Mouse (Mus musculus) kidney, postnatal 14 days (tissue): Measurements from ENCODE around the gene Actn4.
A peak's percentile ranks its signal among the peaks of the same experiment; 100 is the strongest.
"Not testable (repeated sequence)": the region's sequence is repeated elsewhere in the genome, so short reads cannot be mapped to it uniquely, and the experiment has no call there.

Source experiments
- DNase-seq: peaks from one replicate; pipeline ENCODE4 v3.0.0; 2022; ENCODE audit warnings: mixed read lengths

Actn4 gene

DNA sequence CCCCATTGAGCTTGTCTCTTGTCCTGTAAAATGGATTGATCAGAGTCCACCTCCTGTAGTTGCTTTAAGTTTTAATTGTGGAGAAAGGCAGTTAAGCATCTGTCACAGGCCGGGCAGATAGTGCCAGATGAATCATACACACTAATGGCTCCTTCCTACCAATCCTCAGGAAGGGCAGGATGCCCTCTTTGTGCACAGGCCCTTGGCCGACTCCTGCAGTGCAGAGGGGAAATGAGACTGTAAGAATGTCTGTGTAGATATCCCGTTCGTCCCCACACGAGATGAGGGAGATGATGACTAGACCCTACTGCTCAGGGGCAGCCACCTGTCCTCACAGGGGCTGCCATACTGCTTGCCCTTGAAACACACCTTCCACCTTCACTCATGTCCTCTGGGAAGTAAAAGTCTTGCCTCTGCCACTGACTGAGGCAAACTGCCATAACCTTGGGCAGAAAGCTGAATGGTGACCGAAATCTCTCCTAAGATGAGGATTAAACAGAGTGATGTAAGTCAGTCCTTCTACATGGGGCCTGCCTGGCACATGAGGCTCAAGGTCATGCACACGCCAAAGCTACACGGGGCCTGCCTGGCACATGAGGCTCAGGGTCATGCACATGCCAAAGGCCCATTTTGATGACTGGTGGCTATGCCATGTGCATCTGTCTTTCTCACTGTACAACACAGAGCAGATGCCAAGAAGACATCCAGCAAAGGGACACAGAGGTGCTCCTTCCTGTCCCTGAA is 40.2 kb downstream of the Actn4 start:
- no peak for DNase-seq

DNA sequence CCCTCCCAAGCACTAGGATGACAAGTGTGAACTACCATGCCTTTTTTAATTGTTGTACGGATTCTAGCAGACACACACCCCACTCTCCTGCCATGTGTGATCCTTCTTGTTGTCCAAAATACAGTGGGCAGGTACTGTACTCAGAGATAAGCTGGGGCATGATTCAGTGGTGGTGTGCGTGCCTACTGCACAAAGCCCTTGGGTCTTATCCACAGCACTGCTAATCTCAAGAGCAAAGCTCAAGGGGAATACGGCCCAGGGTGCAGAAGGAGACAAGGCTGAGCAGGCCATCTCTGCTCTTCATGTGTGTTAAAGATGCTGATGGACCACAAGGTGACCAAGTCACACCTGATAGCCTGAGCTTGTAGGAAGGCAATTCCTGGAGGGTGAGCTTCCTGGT is 41.0 kb downstream of the Actn4 start:
- DNase-seq = no peak

GRCm38 (mm10) chr7:28919815-28920214 is 42.3 kb downstream of the Actn4 start:
- peak; percentile 90 for DNase-seq

GRCm38 (mm10) chr7:28918540-28918939 is 43.6 kb downstream of the Actn4 start:
- DNase-seq = no peak

- peak; percentile 86 for DNase-seq
These were observed 44.4 kb downstream of the Actn4 start for GRCm38 (mm10) chr7:28917503-28918426.

- DNase-seq = no peak
These were observed 45.6 kb downstream of the Actn4 start for GRCm38 (mm10) chr7:28916491-28916890.

GRCm38 (mm10) chr7:28913171-28913570 is 49.0 kb downstream of the Actn4 start:
- DNase-seq = no peak

DNA sequence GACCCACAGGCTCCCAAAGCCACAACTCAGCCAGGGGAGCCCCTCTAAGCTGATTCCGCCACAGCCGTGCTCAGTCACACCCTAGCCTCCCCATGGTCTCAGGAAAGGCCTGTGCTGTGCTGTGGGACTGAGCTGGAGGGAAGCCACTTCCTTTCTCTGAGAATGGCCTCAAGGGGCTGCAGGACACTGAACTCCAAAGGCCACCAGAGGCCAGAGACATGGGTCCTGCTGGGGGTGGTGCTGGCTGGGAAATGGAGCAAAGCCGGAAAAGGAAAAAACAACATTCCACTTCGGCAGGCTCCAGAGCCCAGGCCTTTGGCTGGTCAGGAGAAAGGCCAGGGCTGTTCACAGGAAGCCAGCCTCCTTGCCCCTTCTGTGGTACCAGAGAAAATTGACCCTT is 50.5 kb downstream of the Actn4 start:
- peak; percentile 89 for DNase-seq

- no peak for DNase-seq
These were observed 54.9 kb downstream of the Actn4 start for GRCm38 (mm10) chr7:28907195-28907594.

GRCm38 (mm10) chr7:28903778-28904177 is 58.4 kb downstream of the Actn4 start:
- no peak for DNase-seq

- DNase-seq = no peak
These were observed 59.3 kb downstream of the Actn4 start for GRCm38 (mm10) chr7:28902809-28903208.

DNA sequence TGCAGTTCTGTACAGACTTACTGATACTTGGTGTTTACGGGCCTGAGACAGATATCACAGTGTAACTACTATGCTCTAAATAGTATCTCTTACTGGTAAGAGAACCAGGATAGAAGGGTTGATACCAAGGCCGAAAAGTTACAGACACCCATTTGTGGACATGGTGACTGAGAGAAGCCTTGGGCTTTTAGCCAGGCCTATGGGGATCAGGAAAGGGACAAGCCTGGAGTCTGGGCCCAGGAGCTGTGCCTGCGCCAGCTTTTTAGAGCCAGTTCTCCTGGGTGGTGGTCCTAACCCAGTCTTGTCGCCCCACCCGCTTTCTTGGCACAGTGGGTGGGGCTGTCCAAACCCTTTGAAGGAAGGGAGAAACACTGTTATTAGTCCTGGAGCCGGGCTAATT is 60.0 kb downstream of the Actn4 start:
- no peak for DNase-seq

DNA sequence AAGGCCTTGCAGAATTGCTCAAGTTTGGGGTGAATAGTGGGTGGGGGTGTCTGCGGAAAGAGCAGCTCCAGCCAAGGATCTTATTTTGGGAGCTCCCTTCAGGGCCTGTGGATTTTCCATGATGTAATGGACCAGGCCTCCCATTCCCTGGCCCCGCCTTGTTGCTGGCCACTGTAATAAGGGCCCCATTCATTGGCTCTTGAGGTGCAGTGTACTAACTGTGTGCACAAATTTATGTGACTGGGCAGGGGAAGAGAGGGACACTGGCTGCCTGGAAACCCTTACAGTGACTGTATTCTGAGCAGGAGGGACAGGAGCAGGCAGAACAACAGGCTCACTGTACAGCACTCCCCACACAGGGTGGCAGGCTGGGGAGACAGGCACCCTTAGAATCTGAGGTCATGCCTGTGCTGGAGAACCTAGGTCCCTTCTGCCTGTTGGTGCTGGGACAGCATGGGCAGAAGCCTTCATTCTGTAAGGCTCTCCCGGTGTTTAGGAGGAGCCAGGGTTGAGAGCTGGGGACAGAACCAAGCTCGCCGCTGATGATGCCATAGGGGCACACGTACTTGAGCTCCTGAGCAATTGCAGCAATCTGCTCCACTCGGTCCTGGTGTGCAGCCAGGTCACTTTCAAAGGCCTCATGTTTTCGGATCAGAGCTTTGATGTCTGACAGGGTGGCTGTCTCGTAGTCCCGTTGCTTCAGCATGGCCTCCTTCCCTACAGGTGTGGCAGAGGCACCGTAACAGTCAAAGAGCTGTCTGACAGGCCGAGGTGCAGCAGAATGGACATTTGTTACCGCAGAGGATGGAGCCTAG is 60.6 kb downstream of the Actn4 start:
- peak; percentile 42 for DNase-seq

DNA sequence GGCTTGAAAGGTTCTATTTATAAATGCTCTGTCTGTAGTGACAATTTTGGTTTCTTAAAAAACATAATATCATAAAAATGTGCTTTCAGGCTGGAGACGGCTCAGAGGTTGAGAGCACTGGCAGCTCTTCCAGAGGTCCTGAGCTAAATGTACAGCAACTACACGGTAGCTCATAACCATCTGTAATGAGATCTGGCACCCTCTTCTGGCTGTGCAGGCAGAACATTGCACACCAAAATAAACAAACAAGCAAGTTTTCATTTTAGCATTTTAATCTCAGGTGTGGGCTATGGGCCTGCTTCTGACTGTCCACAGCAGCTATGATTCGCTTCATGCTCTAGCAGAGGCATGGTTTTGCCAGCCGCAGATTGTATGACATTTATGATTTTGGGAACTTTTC is 62.2 kb downstream of the Actn4 start:
- no peak for DNase-seq

DNA sequence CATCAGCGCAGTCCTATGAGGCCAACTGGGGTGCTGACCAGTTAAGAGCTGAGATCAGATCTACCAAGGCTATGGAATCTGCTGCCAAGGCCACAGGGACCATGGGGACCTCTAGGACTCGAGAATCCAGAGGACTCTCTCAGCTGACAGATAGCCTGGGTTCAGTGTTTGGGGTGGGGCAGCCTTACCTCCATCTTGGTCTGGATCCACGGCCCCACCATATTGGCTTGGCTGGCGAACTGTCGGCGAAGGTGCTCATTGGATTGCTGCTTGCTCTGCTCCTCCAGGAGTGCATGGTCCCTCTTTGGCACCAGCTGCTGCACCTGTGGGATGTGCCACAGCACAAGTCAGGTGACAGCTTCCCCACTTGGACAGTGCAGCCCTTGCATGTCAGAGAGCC is 64.5 kb downstream of the Actn4 start:
- DNase-seq = no peak

DNA sequence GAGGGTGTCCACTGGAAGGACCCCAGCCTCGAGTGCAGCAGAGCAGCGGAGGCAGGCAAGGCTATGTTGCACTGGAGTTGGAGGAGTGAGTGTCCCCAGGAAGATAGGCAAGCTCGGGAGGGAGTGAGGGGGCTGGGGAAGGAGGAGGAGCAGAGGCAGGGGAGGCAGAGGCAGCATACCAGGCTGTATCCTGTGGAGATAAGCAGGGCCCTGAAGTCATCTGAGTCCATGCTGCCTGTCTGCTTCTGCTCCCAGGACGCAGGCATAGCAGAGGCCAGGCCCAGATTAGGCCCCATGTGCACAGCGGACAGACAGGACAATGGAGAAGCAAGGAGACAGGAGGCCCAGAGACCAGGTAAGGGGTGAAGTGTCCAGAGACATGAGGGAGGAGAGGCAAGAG is 67.2 kb downstream of the Actn4 start:
- DNase-seq = no peak

DNA sequence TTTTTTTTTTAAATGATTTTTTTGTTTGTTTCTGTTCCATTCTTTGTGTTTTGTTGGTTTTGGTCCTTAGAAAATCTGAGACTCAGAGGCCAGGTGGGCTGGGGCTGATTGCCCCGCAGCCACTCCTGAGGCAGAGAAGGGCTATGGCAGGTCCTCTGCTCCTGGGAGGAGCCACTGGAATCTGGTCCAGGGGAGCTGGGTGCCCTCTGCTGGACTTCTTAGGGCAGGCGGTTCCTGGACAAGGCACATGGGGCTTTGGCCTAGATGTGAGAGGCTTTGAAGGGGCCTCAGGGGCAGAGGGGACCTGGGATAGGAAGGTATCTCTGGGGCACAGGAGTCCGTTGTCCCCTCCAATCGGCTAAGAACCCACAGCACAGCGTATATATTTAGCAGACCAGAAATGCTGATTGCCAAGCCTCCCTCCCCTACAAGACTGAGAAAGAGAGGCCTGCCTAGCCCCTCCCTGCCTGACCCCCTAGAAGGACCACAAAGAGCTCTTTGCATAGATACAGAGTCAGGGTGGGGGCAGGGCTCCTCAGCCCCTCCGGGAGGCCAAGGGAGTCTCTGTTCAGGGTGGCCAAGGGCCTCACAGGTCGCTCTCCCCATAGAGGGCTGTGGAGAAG is 68.4 kb downstream of the Actn4 start:
- peak; percentile 69 for DNase-seq

DNA sequence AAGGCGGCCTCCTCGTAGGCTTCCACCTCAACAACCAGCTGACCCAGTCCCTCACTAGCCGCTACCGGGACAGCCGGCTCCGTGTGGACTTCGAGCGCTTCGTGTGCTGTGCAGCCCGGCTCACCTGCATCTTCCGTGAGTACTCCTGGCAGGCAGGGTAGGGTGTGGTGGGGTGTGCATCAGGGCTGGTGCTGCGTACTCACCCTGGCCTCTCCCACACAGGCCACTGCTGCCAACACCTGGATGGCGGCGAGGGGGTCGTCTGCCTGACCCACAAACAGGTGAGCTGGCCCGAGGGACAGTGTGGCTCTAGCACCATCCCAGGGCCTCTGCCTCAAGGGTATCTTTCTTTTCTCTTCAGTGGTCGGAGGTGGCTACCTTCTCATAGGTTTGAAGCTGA is 69.5 kb downstream of the Actn4 start:
- DNase-seq = no peak

GRCm38 (mm10) chr7:28888701-28889161 is 73.4 kb downstream of the Actn4 start:
- DNase-seq = no peak

- no peak for DNase-seq
These were observed 75.7 kb downstream of the Actn4 start for GRCm38 (mm10) chr7:28886486-28886885.

GRCm38 (mm10) chr7:28883704-28884103 is 78.4 kb downstream of the Actn4 start:
- not testable (repeated sequence) for DNase-seq

DNA sequence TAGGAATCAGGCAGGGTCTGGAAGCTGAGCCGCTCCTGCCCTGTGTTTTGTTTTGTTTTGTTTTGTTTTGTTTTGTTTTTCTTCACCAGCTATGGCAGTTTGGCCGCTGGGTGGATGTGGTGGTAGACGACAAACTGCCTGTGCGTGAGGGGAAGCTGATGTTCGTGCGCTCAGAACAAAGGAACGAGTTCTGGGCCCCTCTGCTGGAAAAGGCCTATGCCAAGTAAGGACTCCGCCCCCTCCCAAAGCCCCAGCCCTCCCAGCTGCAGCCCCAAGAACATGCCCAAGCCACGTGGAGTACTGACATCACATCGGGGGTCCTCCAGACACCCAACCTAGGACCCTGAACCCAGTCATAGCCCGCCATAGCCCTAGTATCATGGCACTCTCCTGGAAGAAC is 79.1 kb downstream of the Actn4 start:
- DNase-seq = no peak

GRCm38 (mm10) chr7:28881199-28881598 is 80.9 kb downstream of the Actn4 start, which contains the start of gene Capn12:
TSS of gene Capn12 (plus strand) at chr7:28881422.
- DNase-seq = no peak
